Mouse (Mus musculus): ENCODE results near the gene Malrd1. TPM values are rescaled to one million over a fixed set of nuclear protein-coding genes. Genes with fewer than 3 reads are reported as not detected.

Malrd1 gene
- polyA plus RNA-seq, 1 experiment from 2014 or later: 0.34 TPM

DNA sequence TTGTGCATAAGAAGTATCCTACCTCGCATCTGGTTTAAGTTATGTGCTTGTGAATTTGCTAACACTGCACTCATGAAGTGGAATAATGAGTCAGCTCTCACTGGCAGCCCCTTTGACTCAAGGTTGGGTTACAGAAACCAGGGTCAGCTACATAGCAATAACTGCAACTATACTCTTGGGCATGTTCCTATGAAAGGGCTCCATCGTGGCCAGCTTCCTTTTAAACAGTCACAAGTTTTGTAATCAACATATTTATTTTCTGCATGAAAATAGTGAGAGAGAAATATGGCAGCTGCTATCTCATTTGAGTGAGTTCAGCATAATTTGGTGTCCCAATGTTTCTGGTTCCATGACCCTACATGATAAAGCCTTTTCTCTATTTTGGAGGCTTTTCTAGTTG is 716.8 kb downstream of the Malrd1 start:
- H3K9ac ChIP-seq (replicated peaks; ENCODE audit: low read length): no peak overlapping the region
- H3K27me3 ChIP-seq (ENCODE audit: insufficient read depth, low read length): no peaks in the 10 kb centered on the region
- no peak overlapping the region for H3K4me3 ChIP-seq (ENCODE audit: low read length)
- H3K36me3 ChIP-seq (ENCODE audit: insufficient read depth, low read length): no peaks in the 10 kb centered on the region
- H3K9me3 ChIP-seq (ENCODE audit: low read length): no peaks in the 10 kb centered on the region
- no peak for ATAC-seq (ENCODE audit: low FRiP score, low TSS enrichment)
- no peak overlapping the region for H3K27ac ChIP-seq (ENCODE audit: low read length)
- no peak overlapping the region for H3K4me2 ChIP-seq (replicated peaks; ENCODE audit: low read depth, low read length)
- WGBS: 76% methylated on average over 2 of the region's 2 CpGs
- H3K4me1 ChIP-seq (ENCODE audit: insufficient read depth, low read length): no peaks in the 10 kb centered on the region

DNA sequence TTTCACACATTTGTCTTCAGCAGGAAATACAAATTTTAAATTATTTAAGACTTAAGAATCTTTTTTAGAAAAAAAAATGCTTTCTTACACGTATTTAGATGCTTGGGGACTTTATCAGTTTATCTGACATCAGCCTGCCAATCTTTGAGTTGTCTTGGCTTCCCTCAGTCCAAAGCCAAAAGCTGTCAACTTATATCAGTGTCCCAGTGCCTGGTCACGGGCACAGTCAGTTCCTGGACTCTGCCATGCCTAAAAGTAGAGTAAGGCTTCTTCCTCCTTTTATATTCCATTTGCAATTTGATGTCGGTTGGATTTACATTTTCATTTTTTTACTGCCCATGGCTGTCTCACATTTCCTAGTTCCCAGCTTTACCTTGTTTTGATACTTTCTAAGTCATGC is 722.6 kb downstream of the Malrd1 start:
- Histone ChIP-seq H3K9me3 (ENCODE audit: low read length) (no peaks in the 10 kb centered on the region), H3K9ac (replicated peaks; ENCODE audit: low read length) (no peak overlapping the region), H3K27me3 (ENCODE audit: insufficient read depth, low read length) (no peaks in the 10 kb centered on the region), H3K36me3 (ENCODE audit: insufficient read depth, low read length) (no peaks in the 10 kb centered on the region), H3K27ac (ENCODE audit: low read length) (no peak overlapping the region), H3K4me2 (replicated peaks; ENCODE audit: low read depth, low read length) (no peak overlapping the region), H3K4me1 (ENCODE audit: insufficient read depth, low read length) (no peaks in the 10 kb centered on the region), H3K4me3 (ENCODE audit: low read length) (no peak overlapping the region)
- WGBS: 58% methylated on average over 3 of the region's 3 CpGs
- ATAC-seq (ENCODE audit: low FRiP score, low TSS enrichment): no peak

DNA sequence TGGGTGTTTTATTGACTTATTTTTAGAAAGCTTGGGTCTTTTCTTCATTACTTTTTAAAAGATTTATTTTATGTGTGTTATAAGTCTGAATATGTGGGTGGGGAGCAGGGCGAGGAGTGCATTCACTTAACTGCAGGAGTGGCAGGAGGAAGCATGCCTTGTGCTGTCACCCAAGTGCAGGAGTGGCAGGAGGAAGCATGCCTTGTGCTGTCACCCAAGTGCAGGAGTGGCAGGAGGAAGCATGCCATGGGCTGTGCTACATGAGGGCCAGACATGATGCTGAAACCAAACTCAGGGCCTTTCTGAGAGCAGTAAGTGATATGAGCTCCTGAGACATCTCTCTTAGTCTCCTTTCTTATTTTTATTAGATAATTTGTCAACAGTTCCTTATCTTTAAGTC is 726.0 kb downstream of the Malrd1 start:
- Histone ChIP-seq H3K4me1 (ENCODE audit: insufficient read depth, low read length) (no peaks in the 10 kb centered on the region), H3K4me2 (replicated peaks; ENCODE audit: low read depth, low read length) (no peak overlapping the region), H3K9ac (replicated peaks; ENCODE audit: low read length) (no peak overlapping the region), H3K36me3 (ENCODE audit: insufficient read depth, low read length) (no peaks in the 10 kb centered on the region), H3K9me3 (ENCODE audit: low read length) (no peaks in the 10 kb centered on the region), H3K4me3 (ENCODE audit: low read length) (no peak overlapping the region), H3K27ac (ENCODE audit: low read length) (no peak overlapping the region), H3K27me3 (ENCODE audit: insufficient read depth, low read length) (no peaks in the 10 kb centered on the region)
- ATAC-seq (ENCODE audit: low FRiP score, low TSS enrichment): no peak
- 64% methylated on average over 1 of the region's 1 CpGs for WGBS
